Mouse (Mus musculus) stomach, postnatal 0 days (tissue): ENCODE results near the gene Actn1.

ENCODE experiments used
- CTCF ChIP-seq: IDR thresholded peaks from 2 replicates; pipeline ENCODE4 v1.5.1; 2016; ENCODE audit warnings: antibody characterized with exemption, low read depth, mild to moderate bottlenecking, moderate library complexity
- EP300 ChIP-seq: optimal IDR thresholded peaks from 2 replicates; pipeline ENCODE3; 2016; ENCODE audit warnings: antibody characterized with exemption

DNA sequence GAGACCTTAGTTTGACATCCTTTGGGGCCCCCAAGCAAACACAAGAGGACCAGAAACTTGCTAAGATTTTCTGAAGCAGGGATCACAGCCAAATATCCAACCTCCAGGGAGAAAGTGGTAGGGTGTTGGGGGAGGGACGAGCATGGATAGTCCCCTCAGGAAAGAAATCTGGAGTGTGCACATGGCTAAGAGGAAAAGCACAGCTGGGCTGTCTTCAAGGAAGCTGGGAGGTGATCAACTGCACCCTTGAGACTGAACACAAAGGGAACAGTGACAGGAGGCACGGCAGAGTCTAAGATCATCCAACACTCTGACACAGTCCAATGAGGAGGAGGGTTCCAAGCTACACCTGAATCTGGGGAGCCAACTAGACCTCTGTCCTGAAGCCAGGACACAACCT is 13.7 kb downstream of the Actn1 start:
- TF ChIP-seq CTCF (no peak), EP300 (no peak)
